Mouse (Mus musculus) ES-E14 (cell line): ENCODE measurements around the gene Cdc40. TPM values are rescaled to one million over a fixed set of nuclear protein-coding genes. Genes with fewer than 3 reads are reported as not detected.
"Not testable (repeated sequence)": the region's sequence is repeated elsewhere in the genome, so short reads cannot be mapped to it uniquely, and the experiment has no call there.

Experiments used
- DNase-seq: peaks from one replicate; pipeline ENCODE4 v3.0.0-alpha.2; 2013; ENCODE audit warnings: low read depth, low spot score
- H3K27ac ChIP-seq: 2 replicates; pipeline ENCODE4 v1.5.1; 2012; ENCODE audit warnings: low read depth, mild to moderate bottlenecking, low read length, moderate library complexity, mixed read lengths; ENCODE audit not compliant: poor library complexity, insufficient read depth, severe bottlenecking
- H3K36me3 ChIP-seq: 2 replicates; pipeline ENCODE4 v1.6.1; 2012; ENCODE audit warnings: mild to moderate bottlenecking, low read length, moderate library complexity, mixed read lengths; ENCODE audit not compliant: control insufficient read depth, poor library complexity, insufficient read depth, severe bottlenecking
- H3K4me1 ChIP-seq, 2 experiments: fragments of 150-350 bp in 1 of 2; sonication (generic) in 1 of 2; 2 replicates each; pipeline ENCODE4 v1.6.1; 2012; ENCODE audit warnings: low read length in 2 of 2, mild to moderate bottlenecking in 1 of 2, mixed read lengths in 1 of 2; ENCODE audit not compliant: control insufficient read depth in 2 of 2, insufficient read depth in 2 of 2, poor library complexity in 1 of 2
- H3K4me3 ChIP-seq, 2 experiments: fragments of 150-350 bp in 1 of 2; sonication (generic) in 1 of 2; 2 replicates each; pipeline ENCODE4 v1.5.1; 2012; ENCODE audit warnings: low read length in 2 of 2, low read depth in 1 of 2, mild to moderate bottlenecking in 1 of 2, mixed read lengths in 1 of 2; ENCODE audit not compliant: insufficient read depth in 1 of 2, poor library complexity in 1 of 2, severe bottlenecking in 1 of 2
- H3K9ac ChIP-seq: 2 replicates; pipeline ENCODE4 v1.6.1; 2012; ENCODE audit warnings: low read depth, mild to moderate bottlenecking, low read length, mixed read lengths; ENCODE audit not compliant: poor library complexity, insufficient read depth, severe bottlenecking
- H3K9me3 ChIP-seq: fragments of 150-350 bp; sonication (generic); 2 replicates; pipeline ENCODE4 v1.6.1; 2012; ENCODE audit warnings: low read depth, mild to moderate bottlenecking, low read length; ENCODE audit not compliant: control insufficient read depth, insufficient read depth
- CHD2 ChIP-seq: IDR thresholded peaks from 2 replicates; pipeline ENCODE4 v1.6.1; 2014; ENCODE audit warnings: mild to moderate bottlenecking, low read depth, low read length, inconsistent platforms
- HCFC1 ChIP-seq: IDR thresholded peaks from 2 replicates; pipeline ENCODE4 v1.6.1; 2012; ENCODE audit warnings: low read length, inconsistent platforms, borderline replicate concordance; ENCODE audit not compliant: insufficient read depth
- MAFK ChIP-seq: IDR thresholded peaks from 2 replicates; pipeline ENCODE4 v1.6.1; 2014; ENCODE audit warnings: mild to moderate bottlenecking, low read depth, low read length, inconsistent platforms; ENCODE audit not compliant: insufficient read depth
- ZC3H11A ChIP-seq: IDR thresholded peaks from 2 replicates; pipeline ENCODE4 v1.6.1; 2012; ENCODE audit warnings: low read depth, mild to moderate bottlenecking, inconsistent platforms, low read length, borderline replicate concordance
- ZNF384 ChIP-seq: IDR thresholded peaks from 2 replicates; pipeline ENCODE4 v1.6.1; 2012; ENCODE audit warnings: low read depth, low read length, inconsistent platforms
- in situ Hi-C, 2 experiments: fragments of 600-800 bp; cut with MboI; formaldehyde crosslinking; loops; one replicate each; pipeline ENCODE4 v1.15.1; 2025; ENCODE audit warnings: low sequenced_read_pairs in 2 of 2, inconsistent platforms in 1 of 2; ENCODE audit not compliant: unreplicated experiment in 2 of 2
- total RNA-seq: library from RNA; depleted of rRNA; stranded (reverse); fragments of 300-350 nt; gene quantifications from 2 replicates; pipeline ENCODE4 v1.2.3, GENCODE M21; 2012

Cdc40 gene
- total RNA-seq, 1 experiment, result 13.0 TPM

DNA sequence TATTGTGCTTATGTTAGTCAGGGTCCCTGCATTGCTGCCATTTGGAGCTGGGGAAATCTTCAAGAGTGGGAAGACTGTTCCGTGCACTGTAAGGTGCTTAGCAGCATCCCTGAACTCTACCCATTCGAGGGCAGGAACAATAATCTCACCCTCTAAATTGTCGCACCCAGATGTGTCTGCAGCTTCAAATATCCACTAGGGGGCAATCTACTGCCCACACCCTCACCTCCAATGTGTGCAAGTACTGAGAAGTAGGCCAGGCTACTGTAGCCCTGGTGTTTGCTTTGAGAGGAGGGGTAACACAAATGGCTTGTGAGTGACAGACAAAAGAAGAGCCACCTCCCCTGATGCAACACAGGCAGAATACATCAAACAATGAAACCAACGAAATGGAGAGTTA is 69.5 kb downstream of the Cdc40 start:
- DNase-seq, result no peak
- no peaks in the 10 kb centered on the region for H3K36me3 ChIP-seq
- H3K4me1 ChIP-seq, result peaks cover 3 to 6% of the 10 kb centered on the region in 2 experiments; a peak in 2 of 4 replicates
- no peak overlapping the region for H3K4me3 ChIP-seq
- in situ Hi-C loops, result no loop called here
- TF ChIP-seq MAFK (no peak), CHD2 (no peak), ZC3H11A (no peak), HCFC1 (no peak)
- no peak overlapping the region for H3K9ac ChIP-seq
- H3K9me3 ChIP-seq, result no peaks in the 10 kb centered on the region
- H3K27ac ChIP-seq, result no peak overlapping the region

GRCm38 (mm10) chr10:40809411-40809910 is 73.7 kb downstream of the Cdc40 start:
- H3K9ac ChIP-seq, H3K4me3 ChIP-seq, H3K4me1 ChIP-seq, in situ Hi-C loops, H3K36me3 ChIP-seq, H3K27ac ChIP-seq, DNase-seq, H3K9me3 ChIP-seq: not testable (repeated sequence)

- Histone ChIP-seq H3K9ac (no peak overlapping the region), H3K9me3 (no peaks in the 10 kb centered on the region), H3K4me3 (no peak overlapping the region), H3K36me3 (no peaks in the 10 kb centered on the region), H3K27ac (no peak overlapping the region), H3K4me1 (peaks cover 3 to 9% of the 10 kb centered on the region in 2 experiments; a peak in 2 of 4 replicates)
- in situ Hi-C loops, result no loop called here
- DNase-seq, result no peak
- TF ChIP-seq ZNF384, result no peak
- no peak for TF ChIP-seq CHD2
- TF ChIP-seq HCFC1, result no peak
- no peak for TF ChIP-seq ZC3H11A
- no peak for TF ChIP-seq MAFK
Measured at GRCm38 (mm10) chr10:40806221-40806620, 76.9 kb downstream of the Cdc40 start.

DNA sequence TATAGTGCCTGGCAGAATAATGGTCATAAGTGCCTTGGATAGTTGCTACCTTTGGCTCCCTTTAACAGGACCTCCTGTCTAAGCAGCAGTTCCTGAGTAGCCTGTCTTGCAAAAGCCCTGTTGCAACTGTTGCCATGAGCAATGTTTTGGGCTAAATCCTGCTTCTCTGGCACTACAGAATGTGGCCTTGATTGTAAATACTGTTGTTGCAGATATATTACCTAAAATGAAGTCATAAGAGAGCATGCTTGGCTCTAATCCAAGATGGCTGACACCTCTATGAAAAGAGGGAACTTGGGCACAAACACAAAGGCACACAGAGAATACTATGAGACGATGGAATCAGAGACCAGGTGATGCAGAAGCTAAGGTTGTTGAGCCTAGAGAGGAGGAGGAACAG is 77.9 kb downstream of the Cdc40 start:
- H3K4me1 ChIP-seq, result peaks cover 3 to 5% of the 10 kb centered on the region in 2 experiments; a peak in 2 of 4 replicates
- no peaks in the 10 kb centered on the region for H3K36me3 ChIP-seq
- H3K4me3 ChIP-seq, result no peak overlapping the region
- H3K9me3 ChIP-seq, result no peaks in the 10 kb centered on the region
- in situ Hi-C loops, result no loop called here
- DNase-seq, result no peak
- TF ChIP-seq HCFC1 (no peak), MAFK (no peak), ZNF384 (no peak), ZC3H11A (no peak)
- no peak overlapping the region for H3K9ac ChIP-seq
- no peak overlapping the region for H3K27ac ChIP-seq

- no peaks in the 10 kb centered on the region for H3K4me1 ChIP-seq
- no peak overlapping the region for H3K9ac ChIP-seq
- no peaks in the 10 kb centered on the region for H3K9me3 ChIP-seq
- in situ Hi-C loops, result no loop called here
- TF ChIP-seq ZNF384, result no peak
- TF ChIP-seq HCFC1, result no peak
- no peak for TF ChIP-seq ZC3H11A
- TF ChIP-seq CHD2, result no peak
- TF ChIP-seq MAFK, result no peak
- no peaks in the 10 kb centered on the region for H3K36me3 ChIP-seq
- H3K27ac ChIP-seq, result no peak overlapping the region
- no peak for DNase-seq
- H3K4me3 ChIP-seq, result no peak overlapping the region
Measured at GRCm38 (mm10) chr10:40792115-40792514, 91.0 kb downstream of the Cdc40 start.
